ENCODE assay signal across 9 mouse cellular contexts in genomic region chr16:33764501-33765193, GRCm38 (mm10). TPM values are rescaled to one million over a fixed set of nuclear protein-coding genes. Genes with fewer than 3 reads are reported as not detected.
A peak's percentile ranks its signal among the peaks of the same experiment; 100 is the strongest.
DNase-seq lines count a peak whose midpoint lies in the region; ATAC-seq lines count a peak whose summit lies in the region.
"Had no signal": no experiment of that assay in that cellular context is flagged by ENCODE, and none has a peak within 500 bp of the region (broad histone marks: within the 10 kb centered on the region; RNA-seq: fewer than 3 reads in every experiment).

No protein-coding gene starts in this region.

- H3K9me3 ChIP-seq in forebrain, embryonic 10.5 days: no peaks in the 10 kb centered on the region
- H3K9me3 ChIP-seq in neural tube, embryonic 14.5 days (ENCODE audit: control insufficient read depth, low read length): no peaks in the 10 kb centered on the region
- no peaks in the 10 kb centered on the region for H3K9me3 ChIP-seq in limb, embryonic 10.5 days (replicated peaks)

- H3K36me3 ChIP-seq in forebrain, embryonic 10.5 days (replicated peaks): peaks cover 69% of the 10 kb centered on the region
- no peaks in the 10 kb centered on the region for H3K36me3 ChIP-seq in neural tube, embryonic 14.5 days (ENCODE audit: control insufficient read depth, insufficient read depth, low read length)
- H3K36me3 ChIP-seq in limb, embryonic 10.5 days: 0 out of 2 replicates have a peak, but pooled peaks cover 9% of the 10 kb centered on the region

- no peaks in the 10 kb centered on the region for H3K27me3 ChIP-seq in forebrain, embryonic 10.5 days (ENCODE audit: poor library complexity, severe bottlenecking)
- H3K27me3 ChIP-seq in neural tube, embryonic 14.5 days (ENCODE audit: control insufficient read depth, insufficient read depth, low read length): no peaks in the 10 kb centered on the region
- H3K27me3 ChIP-seq in limb, embryonic 10.5 days (ENCODE audit: low read depth, poor library complexity, severe bottlenecking): no peaks in the 10 kb centered on the region

- no peak overlapping the region for H3K9ac ChIP-seq in neural tube, embryonic 14.5 days (replicated peaks; ENCODE audit: low read depth, low read length)

- peaks cover 59% of the 10 kb centered on the region for H3K4me1 ChIP-seq in forebrain, embryonic 10.5 days
- H3K4me1 ChIP-seq in neural tube, embryonic 14.5 days (ENCODE audit: control insufficient read depth, insufficient read depth, low read length): peaks cover 5% of the 10 kb centered on the region; the same call in 1 of the 2 replicates
- H3K4me1 ChIP-seq in limb, embryonic 10.5 days: peaks cover 19% of the 10 kb centered on the region

- ATAC-seq in neural tube, embryonic 14.5 days (ENCODE audit: low read depth): peak; percentile 51; the same call in 1 of the 2 replicates

- H3K27ac ChIP-seq in forebrain, embryonic 10.5 days: peak overlapping the region; percentile 81
- H3K27ac ChIP-seq in neural tube, embryonic 14.5 days (ENCODE audit: low read depth, low read length): no peak overlapping the region
- H3K27ac ChIP-seq in limb, embryonic 10.5 days: no peak overlapping the region

- peak; percentile 74 for DNase-seq in embryo, embryonic 10.5 days (ENCODE audit: low spot score)
- peak; percentile 53 for DNase-seq in forebrain, embryonic 10.5 days (ENCODE audit: extremely low spot score, low spot score)
- DNase-seq in large intestine, adult 2 months (ENCODE audit: low read depth, low spot score): peak; percentile 96
- no peak for DNase-seq in right cerebral cortex, postnatal 4 days
- DNase-seq in limb, embryonic 10.5 days (ENCODE audit: low spot score): no peak
- no peak for DNase-seq in layer of hippocampus, postnatal 10 days (ENCODE audit: low spot score in 2 of 2)
- no peak for DNase-seq in lung, adult 18-20 months
- DNase-seq: lung, postnatal 10 days had no signal

- 28% methylated on average over 12 of the region's 12 CpGs for WGBS in forebrain, embryonic 10.5 days
- 27% methylated on average over 12 of the region's 12 CpGs for WGBS in large intestine, adult 2 months
- 29% methylated on average over 12 of the region's 12 CpGs for WGBS in neural tube, embryonic 14.5 days
- 73% methylated on average over 12 of the region's 12 CpGs for WGBS in limb, embryonic 10.5 days

- H3K4me2 ChIP-seq in neural tube, embryonic 14.5 days (ENCODE audit: low read depth, low read length): peak overlapping the region; percentile 15; the same call in 1 of the 2 replicates

- H3K4me3 ChIP-seq in forebrain, embryonic 10.5 days: peak overlapping the region; percentile 24; the same call in 1 of the 2 replicates
- H3K4me3 ChIP-seq in neural tube, embryonic 14.5 days (ENCODE audit: low read depth, low read length): no peak overlapping the region
- no peak overlapping the region for H3K4me3 ChIP-seq in limb, embryonic 10.5 days

RNA-seq across cellular contexts. Expression of gene Muc13, which starts 29.2 kb away (rescaled TPM):
- polyA plus RNA-seq in forebrain, embryonic 10.5 days (2016; fragmentation: Nextera tagmentation; extraction: Ambion mirVana): 0.24 and 0.38 TPM in 2 replicates
- 1,622 and 2,064 TPM in 2 replicates for polyA plus RNA-seq in large intestine, adult 2 months (2012; rRNA removed)
- 0.07 TPM in 1 of 2 replicates, not detected in the other for polyA plus RNA-seq in neural tube, embryonic 14.5 days (2014; fragmentation: Nextera tagmentation; extraction: Ambion mirVana)
- polyA plus RNA-seq in limb, embryonic 10.5 days (2016; fragmentation: Nextera tagmentation; extraction: Ambion mirVana): 0.16 and 0.21 TPM in 2 replicates
- total RNA-seq in layer of hippocampus, postnatal 10 days (2021): under 1 TPM in 1 of 2 experiments, not detected in 1; 0.11 TPM

Comparison
In these comparisons a context has a peak if more than half of its experiments do, and no peak if none do; other contexts are left out.
1. DNase-seq: peak in embryo, embryonic 10.5 days (single experiment), forebrain, embryonic 10.5 days (single experiment) and large intestine, adult 2 months (single experiment); none in right cerebral cortex, postnatal 4 days (single experiment), limb, embryonic 10.5 days (single experiment), layer of hippocampus, postnatal 10 days (0 of 2) and lung, adult 18-20 months (0 of 2).
2. RNA of gene Muc13, which starts 29.2 kb away (polyA plus RNA-seq): 1,622 to 2,064 TPM in large intestine, adult 2 months; 0.24 to 0.38 TPM in forebrain, embryonic 10.5 days, 0.16 to 0.21 TPM in limb, embryonic 10.5 days and 0.07 TPM in neural tube, embryonic 14.5 days; every median in the first group is over 1,000 times any median in the second.